Comparison of ENCODE assay signal across 15 mouse cellular contexts in genomic region chr6:89304375-89305058, GRCm38 (mm10). TPM values are rescaled to one million over a fixed set of nuclear protein-coding genes. Genes with fewer than 3 reads are reported as not detected.
DNase-seq lines count a peak whose midpoint lies in the region; ATAC-seq and TF ChIP-seq lines count a peak whose summit lies in the region.
"Had no signal": no experiment of that assay in that cellular context is flagged by ENCODE, and none has a peak within 500 bp of the region (broad histone marks: within the 10 kb centered on the region; RNA-seq: fewer than 3 reads in every experiment).

No protein-coding gene starts in this region.

- H3K27me3 ChIP-seq in forebrain, embryonic 16.5 days (replicated peaks; ENCODE audit: control insufficient read depth, insufficient read depth, low read length) = peaks cover 4% of the 10 kb centered on the region; the same call in 1 of the 2 replicates
- H3K27me3 ChIP-seq in forebrain, embryonic 13.5 days = peaks cover 8% of the 10 kb centered on the region; the same call in 1 of the 2 replicates
- H3K27me3 ChIP-seq in midbrain, embryonic 14.5 days (ENCODE audit: control insufficient read depth, insufficient read depth, low read length) = no peaks in the 10 kb centered on the region
- 0 out of 2 replicates have a peak, but pooled peaks cover 4% of the 10 kb centered on the region for H3K27me3 ChIP-seq in midbrain, embryonic 10.5 days (ENCODE audit: low read depth, poor library complexity, severe bottlenecking)
- H3K27me3 ChIP-seq in midbrain, postnatal 0 days (ENCODE audit: insufficient read depth, low read length) = no peaks in the 10 kb centered on the region
- no peaks in the 10 kb centered on the region for H3K27me3 ChIP-seq in heart, embryonic 12.5 days (replicated peaks)
- H3K27me3 ChIP-seq: limb, embryonic 13.5 days; lung, embryonic 15.5 days; neural tube, embryonic 12.5 days had no signal

- no peak overlapping the region for H3K9ac ChIP-seq in forebrain, embryonic 16.5 days (replicated peaks; ENCODE audit: low read depth, low read length)
- H3K9ac ChIP-seq in forebrain, embryonic 13.5 days = no peak overlapping the region
- H3K9ac ChIP-seq in midbrain, embryonic 14.5 days (replicated peaks; ENCODE audit: low read length) = no peak overlapping the region
- H3K9ac ChIP-seq in midbrain, postnatal 0 days (replicated peaks; ENCODE audit: low read length, poor library complexity, severe bottlenecking) = no peak overlapping the region
- H3K9ac ChIP-seq in heart, embryonic 12.5 days = no peak overlapping the region
- H3K9ac ChIP-seq: limb, embryonic 13.5 days; lung, embryonic 15.5 days; neural tube, embryonic 12.5 days had no signal

- peak; percentile 76 for DNase-seq in midbrain, embryonic 14.5 days
- DNase-seq in midbrain, embryonic 10.5 days (ENCODE audit: low spot score) = no peak
- DNase-seq in frontal cortex, adult 2 months (ENCODE audit: extremely low spot score in 1 of 2, low spot score in 1 of 2) = peak; percentile 49 to 71
- peak; percentile 79 for DNase-seq in midbrain, postnatal 0 days (ENCODE audit: low spot score)
- no peak for DNase-seq in thymus, postnatal 25 days
- DNase-seq: B cell, adult 2 months; heart, adult 2 months; kidney, adult 18-20 months had no signal

- no peaks in the 10 kb centered on the region for H3K36me3 ChIP-seq in forebrain, embryonic 16.5 days (ENCODE audit: control insufficient read depth, insufficient read depth)
- no peaks in the 10 kb centered on the region for H3K36me3 ChIP-seq in forebrain, embryonic 13.5 days (ENCODE audit: poor library complexity, severe bottlenecking)
- no peaks in the 10 kb centered on the region for H3K36me3 ChIP-seq in midbrain, embryonic 14.5 days (ENCODE audit: control insufficient read depth, insufficient read depth, low read length)
- H3K36me3 ChIP-seq in midbrain, embryonic 10.5 days = no peaks in the 10 kb centered on the region
- H3K36me3 ChIP-seq in midbrain, postnatal 0 days (ENCODE audit: insufficient read depth, low read length) = no peaks in the 10 kb centered on the region
- H3K36me3 ChIP-seq in heart, embryonic 12.5 days = no peaks in the 10 kb centered on the region
- H3K36me3 ChIP-seq: G1E; limb, embryonic 13.5 days; lung, embryonic 15.5 days; neural tube, embryonic 12.5 days had no signal

- no peak overlapping the region for H3K27ac ChIP-seq in forebrain, embryonic 16.5 days (ENCODE audit: low read length)
- no peak overlapping the region for H3K27ac ChIP-seq in forebrain, embryonic 13.5 days
- peak overlapping the region; percentile 26; the same call in 1 of the 2 replicates for H3K27ac ChIP-seq in midbrain, embryonic 14.5 days (replicated peaks; ENCODE audit: low read depth, low read length)
- no peak overlapping the region for H3K27ac ChIP-seq in midbrain, embryonic 10.5 days (replicated peaks)
- H3K27ac ChIP-seq in midbrain, postnatal 0 days (ENCODE audit: low read depth, low read length) = peak overlapping the region; percentile 73
- no peak overlapping the region for H3K27ac ChIP-seq in heart, embryonic 12.5 days (ENCODE audit: poor library complexity, severe bottlenecking)
- H3K27ac ChIP-seq: heart, adult 2 months; limb, embryonic 13.5 days; lung, embryonic 15.5 days; neural tube, embryonic 12.5 days had no signal

- H3K4me2 ChIP-seq in forebrain, embryonic 16.5 days (ENCODE audit: low read length) = no peak overlapping the region
- no peak overlapping the region for H3K4me2 ChIP-seq in forebrain, embryonic 13.5 days
- no peak overlapping the region for H3K4me2 ChIP-seq in midbrain, embryonic 14.5 days (ENCODE audit: low read length)
- no peak overlapping the region for H3K4me2 ChIP-seq in midbrain, postnatal 0 days (ENCODE audit: low read depth, low read length, poor library complexity, severe bottlenecking)
- no peak overlapping the region for H3K4me2 ChIP-seq in heart, embryonic 12.5 days
- H3K4me2 ChIP-seq: limb, embryonic 13.5 days; lung, embryonic 15.5 days; neural tube, embryonic 12.5 days had no signal

- peaks cover 4% of the 10 kb centered on the region; the same call in 1 of the 2 replicates for H3K9me3 ChIP-seq in forebrain, embryonic 16.5 days (ENCODE audit: control insufficient read depth, low read length)
- H3K9me3 ChIP-seq in forebrain, embryonic 13.5 days (replicated peaks) = peaks cover 11% of the 10 kb centered on the region; the same call in 1 of the 2 replicates
- no peaks in the 10 kb centered on the region for H3K9me3 ChIP-seq in midbrain, embryonic 14.5 days (ENCODE audit: control insufficient read depth, low read length)
- H3K9me3 ChIP-seq in midbrain, embryonic 10.5 days (replicated peaks) = peaks cover 12% of the 10 kb centered on the region
- no peaks in the 10 kb centered on the region for H3K9me3 ChIP-seq in midbrain, postnatal 0 days (ENCODE audit: low read length)
- H3K9me3 ChIP-seq in heart, embryonic 12.5 days (replicated peaks) = peaks cover 6% of the 10 kb centered on the region; the same call in 1 of the 2 replicates
- H3K9me3 ChIP-seq: lung, embryonic 15.5 days had no signal

- no peak overlapping the region for H3K4me3 ChIP-seq in forebrain, embryonic 16.5 days (replicated peaks; ENCODE audit: low read length)
- no peak overlapping the region for H3K4me3 ChIP-seq in forebrain, embryonic 13.5 days
- H3K4me3 ChIP-seq in midbrain, embryonic 14.5 days (replicated peaks; ENCODE audit: low read depth, low read length) = no peak overlapping the region
- no peak overlapping the region for H3K4me3 ChIP-seq in midbrain, embryonic 10.5 days
- H3K4me3 ChIP-seq in midbrain, postnatal 0 days (ENCODE audit: low read depth, low read length) = no peak overlapping the region
- no peak overlapping the region for H3K4me3 ChIP-seq in heart, embryonic 12.5 days
- H3K4me3 ChIP-seq: heart, adult 2 months; limb, embryonic 13.5 days; lung, embryonic 15.5 days; neural tube, embryonic 12.5 days had no signal

- no peak for TF ChIP-seq CTCF in midbrain, postnatal 0 days (IDR thresholded peaks at IDR 0.05)

- WGBS in forebrain, embryonic 16.5 days = 65% methylated on average over 3 of the region's 3 CpGs
- 68% methylated on average over 3 of the region's 3 CpGs for WGBS in forebrain, embryonic 13.5 days
- 59% methylated on average over 3 of the region's 3 CpGs for WGBS in midbrain, embryonic 14.5 days
- WGBS in midbrain, embryonic 10.5 days = 77% methylated on average over 3 of the region's 3 CpGs
- 49% methylated on average over 3 of the region's 3 CpGs for WGBS in midbrain, postnatal 0 days
- WGBS in heart, embryonic 12.5 days = 66% methylated on average over 3 of the region's 3 CpGs

- peak; percentile 43; the same call in 1 of the 2 replicates for ATAC-seq in forebrain, embryonic 16.5 days
- no peak for ATAC-seq in forebrain, embryonic 13.5 days
- ATAC-seq in midbrain, embryonic 14.5 days (ENCODE audit: low FRiP score, low TSS enrichment) = no peak
- ATAC-seq in midbrain, postnatal 0 days (ENCODE audit: low FRiP score) = peak; percentile 55
- ATAC-seq in heart, embryonic 12.5 days (ENCODE audit: insufficient number of reproducible peaks, low FRiP score) = no peak

- no peaks in the 10 kb centered on the region for H3K4me1 ChIP-seq in forebrain, embryonic 16.5 days (replicated peaks; ENCODE audit: control insufficient read depth, insufficient read depth, low read length)
- H3K4me1 ChIP-seq in forebrain, embryonic 13.5 days = peaks cover 4% of the 10 kb centered on the region; the same call in 1 of the 2 replicates
- peaks cover 8% of the 10 kb centered on the region; the same call in 1 of the 2 replicates for H3K4me1 ChIP-seq in midbrain, embryonic 14.5 days (ENCODE audit: control insufficient read depth, insufficient read depth, low read length)
- H3K4me1 ChIP-seq in midbrain, embryonic 10.5 days = peaks cover 7% of the 10 kb centered on the region; the same call in 1 of the 2 replicates
- peaks cover 11% of the 10 kb centered on the region for H3K4me1 ChIP-seq in midbrain, postnatal 0 days (ENCODE audit: insufficient read depth, low read length)
- H3K4me1 ChIP-seq in heart, embryonic 12.5 days (replicated peaks) = 0 out of 2 replicates have a peak, but pooled peaks cover 6% of the 10 kb centered on the region
- H3K4me1 ChIP-seq: limb, embryonic 13.5 days; neural tube, embryonic 12.5 days had no signal

RNA-seq across cellular contexts. Expression of gene Plxna1, which starts 57.9 kb away (rescaled TPM):
- polyA plus RNA-seq in forebrain, embryonic 16.5 days (2015; fragmentation: Nextera tagmentation; extraction: Ambion mirVana) = 44.1 and 47.8 TPM in 2 replicates
- 34.8 and 37.4 TPM in 2 replicates for polyA plus RNA-seq in forebrain, embryonic 13.5 days (2015; fragmentation: Nextera tagmentation; extraction: Ambion mirVana)
- 62.6 and 76.4 TPM in 2 replicates for polyA plus RNA-seq in midbrain, embryonic 14.5 days (2014; fragmentation: Nextera tagmentation; extraction: Ambion mirVana)
- 24.3 and 30.4 TPM in 2 replicates for polyA plus RNA-seq in midbrain, embryonic 10.5 days (2016; fragmentation: Nextera tagmentation; extraction: Ambion mirVana)
- 30.0 and 36.6 TPM in 2 replicates for polyA plus RNA-seq in frontal cortex, adult 2 months (2012; rRNA removed)
- 220 and 234 TPM in 2 replicates for total RNA-seq in midbrain, postnatal 0 days (2014; rRNA removed)
- 46.5 and 50.1 TPM in 2 replicates for polyA plus RNA-seq in midbrain, postnatal 0 days (2015; fragmentation: Nextera tagmentation; extraction: Ambion mirVana)
- 13.4 and 17.3 TPM in 2 replicates for polyA plus RNA-seq in heart, embryonic 12.5 days (2016; fragmentation: Nextera tagmentation; extraction: Ambion mirVana)

Comparison
In these comparisons a context has a peak if more than half of its experiments do, and no peak if none do; other contexts are left out.
1. ATAC-seq: peak in forebrain, embryonic 16.5 days (single experiment) and midbrain, postnatal 0 days (single experiment); none in forebrain, embryonic 13.5 days (single experiment), midbrain, embryonic 14.5 days (single experiment) and heart, embryonic 12.5 days (single experiment).
2. H3K27ac ChIP-seq: peak in midbrain, embryonic 14.5 days (single experiment) and midbrain, postnatal 0 days (single experiment); none in forebrain, embryonic 16.5 days (single experiment), forebrain, embryonic 13.5 days (single experiment), midbrain, embryonic 10.5 days (single experiment) and heart, embryonic 12.5 days (single experiment).
3. DNase-seq: peak in midbrain, embryonic 14.5 days (single experiment), frontal cortex, adult 2 months (2 of 2) and midbrain, postnatal 0 days (single experiment); none in midbrain, embryonic 10.5 days (single experiment) and thymus, postnatal 25 days (single experiment).